Mouse (Mus musculus): Measurements from ENCODE around the gene Desi1. TPM values are rescaled to one million over a fixed set of nuclear protein-coding genes. Genes with fewer than 3 reads are reported as not detected.

Gene Desi1
- polyA plus RNA-seq, 1 experiment from 2014 or later: 15.0 TPM

GRCm38 (mm10) chr15:81954716-81955115, 78.9 kb downstream of the Desi1 start:
- TF ChIP-seq CTCF (IDR thresholded peaks at IDR 0.05; ENCODE audit: low read depth) (no peak), EP300 (IDR thresholded peaks at IDR 0.05; ENCODE audit: low read depth) (no peak)
- H3K9ac ChIP-seq (replicated peaks): no peak overlapping the region
- H3K27me3 ChIP-seq (ENCODE audit: insufficient read depth, low read length): no peaks in the 10 kb centered on the region
- H3K27ac ChIP-seq (ENCODE audit: low read depth): no peak overlapping the region
- H3K4me1 ChIP-seq (ENCODE audit: insufficient read depth): peaks cover 7% of the 10 kb centered on the region
- H3K4me2 ChIP-seq (ENCODE audit: low read depth, low read length): no peak overlapping the region
- H3K36me3 ChIP-seq (replicated peaks; ENCODE audit: insufficient read depth, low read length): peaks cover 10% of the 10 kb centered on the region; the same call in 1 of the 2 replicates
- DNase-seq: no peak
- no peak for ATAC-seq
- H3K4me3 ChIP-seq (ENCODE audit: low read depth, low read length): no peak overlapping the region
- no peaks in the 10 kb centered on the region for H3K9me3 ChIP-seq (ENCODE audit: low read length)
- 89% methylated on average over 6 of the region's 6 CpGs for WGBS (ENCODE audit: insufficient replicate concordance)

- no peak overlapping the region for H3K4me2 ChIP-seq (ENCODE audit: low read depth, low read length)
- peaks cover 10% of the 10 kb centered on the region; the same call in 1 of the 2 replicates for H3K36me3 ChIP-seq (replicated peaks; ENCODE audit: insufficient read depth, low read length)
- DNase-seq (no peak), ATAC-seq (no peak; the same call in 1 of the 2 replicates)
- H3K27me3 ChIP-seq (ENCODE audit: insufficient read depth, low read length): no peaks in the 10 kb centered on the region
- 92% methylated on average over 9 of the region's 9 CpGs for WGBS (ENCODE audit: insufficient replicate concordance)
- 0 out of 2 replicates have a peak, but pooled peaks cover 4% of the 10 kb centered on the region for H3K4me1 ChIP-seq (ENCODE audit: insufficient read depth)
- no peak overlapping the region for H3K9ac ChIP-seq (replicated peaks)
- TF ChIP-seq CTCF (IDR thresholded peaks at IDR 0.05; ENCODE audit: low read depth) (no peak), EP300 (IDR thresholded peaks at IDR 0.05; ENCODE audit: low read depth) (no peak)
- no peaks in the 10 kb centered on the region for H3K9me3 ChIP-seq (ENCODE audit: low read length)
- H3K4me3 ChIP-seq (ENCODE audit: low read depth, low read length): no peak overlapping the region
- no peak overlapping the region for H3K27ac ChIP-seq (ENCODE audit: low read depth)
Measured at GRCm38 (mm10) chr15:81954151-81954583, 79.5 kb downstream of the Desi1 start.

- no peak for TF ChIP-seq CTCF (IDR thresholded peaks at IDR 0.05; ENCODE audit: low read depth)
- TF ChIP-seq EP300 (IDR thresholded peaks at IDR 0.05; ENCODE audit: low read depth): no peak
- DNase-seq: no peak
Measured at GRCm38 (mm10) chr15:81952310-81952709, 81.4 kb downstream of the Desi1 start.

GRCm38 (mm10) chr15:81951159-81951558, 82.5 kb downstream of the Desi1 start:
- no peak for TF ChIP-seq EP300 (IDR thresholded peaks at IDR 0.05; ENCODE audit: low read depth)
- 0 out of 2 replicates have a peak, but pooled peaks have one; percentile 13 for TF ChIP-seq CTCF (IDR thresholded peaks at IDR 0.05; ENCODE audit: low read depth)
- WGBS (ENCODE audit: insufficient replicate concordance): 92% methylated on average over 9 of the region's 9 CpGs
- ATAC-seq: no peak

More at GRCm38 (mm10) chr15:81952310-81952709, 81.4 kb downstream of the Desi1 start:
- H3K9ac ChIP-seq (replicated peaks): no peak overlapping the region
- WGBS (ENCODE audit: insufficient replicate concordance): 82% methylated on average over 4 of the region's 4 CpGs
- no peak for ATAC-seq
- no peaks in the 10 kb centered on the region for H3K9me3 ChIP-seq (ENCODE audit: low read length)
- H3K36me3 ChIP-seq (replicated peaks; ENCODE audit: insufficient read depth, low read length): peaks cover 10% of the 10 kb centered on the region; the same call in 1 of the 2 replicates
- no peak overlapping the region for H3K4me2 ChIP-seq (ENCODE audit: low read depth, low read length)
- H3K4me3 ChIP-seq (ENCODE audit: low read depth, low read length): no peak overlapping the region
- no peak overlapping the region for H3K27ac ChIP-seq (ENCODE audit: low read depth)
- H3K27me3 ChIP-seq (ENCODE audit: insufficient read depth, low read length): no peaks in the 10 kb centered on the region
- no peaks in the 10 kb centered on the region for H3K4me1 ChIP-seq (ENCODE audit: insufficient read depth)

DNA sequence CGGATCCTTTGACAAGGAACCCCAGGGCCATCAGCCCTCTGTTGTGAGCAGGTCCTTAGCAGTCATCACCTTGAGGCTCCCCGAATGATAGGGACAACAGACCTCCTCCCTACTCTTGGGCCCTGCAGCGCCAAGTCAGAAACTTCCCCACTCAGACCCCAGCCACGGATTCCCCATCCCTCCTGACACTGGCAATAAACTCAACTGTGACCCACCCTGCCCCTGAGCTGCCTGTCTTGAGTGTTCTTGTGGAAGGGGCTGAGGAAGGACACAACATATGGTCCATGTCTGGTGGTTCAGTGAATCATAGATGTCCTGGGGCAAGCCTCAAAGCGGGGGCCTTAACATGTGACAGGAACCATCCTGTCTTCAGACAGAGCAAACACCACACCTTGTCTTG, 82.9 kb downstream of the Desi1 start:
- H3K27me3 ChIP-seq (ENCODE audit: insufficient read depth, low read length): no peaks in the 10 kb centered on the region
- TF ChIP-seq CTCF (IDR thresholded peaks at IDR 0.05; ENCODE audit: low read depth) (no peak), EP300 (IDR thresholded peaks at IDR 0.05; ENCODE audit: low read depth) (no peak)
- no peak overlapping the region for H3K4me2 ChIP-seq (ENCODE audit: low read depth, low read length)
- no peak overlapping the region for H3K4me3 ChIP-seq (ENCODE audit: low read depth, low read length)
- no peak overlapping the region for H3K9ac ChIP-seq (replicated peaks)
- H3K27ac ChIP-seq (ENCODE audit: low read depth): no peak overlapping the region
- H3K36me3 ChIP-seq (replicated peaks; ENCODE audit: insufficient read depth, low read length): peaks cover 10% of the 10 kb centered on the region; the same call in 1 of the 2 replicates
- 79% methylated on average over 5 of the region's 5 CpGs for WGBS (ENCODE audit: insufficient replicate concordance)
- ATAC-seq (no peak), DNase-seq (no peak)
- H3K9me3 ChIP-seq (ENCODE audit: low read length): no peaks in the 10 kb centered on the region
- H3K4me1 ChIP-seq (ENCODE audit: insufficient read depth): no peaks in the 10 kb centered on the region

More at GRCm38 (mm10) chr15:81951159-81951558, 82.5 kb downstream of the Desi1 start:
- Histone ChIP-seq H3K4me2 (ENCODE audit: low read depth, low read length) (no peak overlapping the region), H3K9me3 (ENCODE audit: low read length) (no peaks in the 10 kb centered on the region), H3K27ac (ENCODE audit: low read depth) (no peak overlapping the region), H3K36me3 (replicated peaks; ENCODE audit: insufficient read depth, low read length) (peaks cover 10% of the 10 kb centered on the region; the same call in 1 of the 2 replicates), H3K4me1 (ENCODE audit: insufficient read depth) (no peaks in the 10 kb centered on the region), H3K9ac (replicated peaks) (no peak overlapping the region), H3K4me3 (ENCODE audit: low read depth, low read length) (no peak overlapping the region), H3K27me3 (ENCODE audit: insufficient read depth, low read length) (no peaks in the 10 kb centered on the region)
- no peak for DNase-seq

- 76% methylated on average over 11 of the region's 11 CpGs for WGBS (ENCODE audit: insufficient replicate concordance)
- H3K27me3 ChIP-seq (ENCODE audit: insufficient read depth, low read length): no peaks in the 10 kb centered on the region
- ATAC-seq: no peak
Measured at GRCm38 (mm10) chr15:81949476-81950131, 84.1 kb downstream of the Desi1 start.

More at GRCm38 (mm10) chr15:81949476-81950131, 84.1 kb downstream of the Desi1 start:
- no peak overlapping the region for H3K27ac ChIP-seq (ENCODE audit: low read depth)
- peaks cover 9% of the 10 kb centered on the region; the same call in 1 of the 2 replicates for H3K36me3 ChIP-seq (replicated peaks; ENCODE audit: insufficient read depth, low read length)
- H3K4me3 ChIP-seq (ENCODE audit: low read depth, low read length): no peak overlapping the region
- TF ChIP-seq EP300 (IDR thresholded peaks at IDR 0.05; ENCODE audit: low read depth) (no peak), CTCF (IDR thresholded peaks at IDR 0.05; ENCODE audit: low read depth) (no peak)
- H3K9me3 ChIP-seq (ENCODE audit: low read length): no peaks in the 10 kb centered on the region
- H3K9ac ChIP-seq (replicated peaks): no peak overlapping the region
- H3K4me2 ChIP-seq (ENCODE audit: low read depth, low read length): no peak overlapping the region
- H3K4me1 ChIP-seq (ENCODE audit: insufficient read depth): no peaks in the 10 kb centered on the region
- DNase-seq: no peak
